Mouse (Mus musculus) Patski (cell line): ENCODE measurements at regions not wholly inside any gene's neighbourhood (a gene's known extent, or its start where the extent isn't known, plus 50 kb on each side); places are given as distances from the start of the nearest gene placed in this dataset.
A peak's percentile ranks its signal among the peaks of the same experiment; 100 is the strongest.

Experiments used
- ATAC-seq: fragments of 100-300 bp; one replicate; pipeline ENCODE4 v1.8.0; 2021
- CTCF ChIA-PET: fragments of 350-600 bp; sonication (Branson Sonifier 250); formaldehyde crosslinking; loops from one replicate; lab custom pipeline; 2022; ENCODE audit warnings: inconsistent platforms; lab: Charles Lee
- POLR2A ChIA-PET: fragments of 350-600 bp; sonication (Branson Sonifier 250); formaldehyde crosslinking; loops from one replicate; lab custom pipeline; 2022; ENCODE audit warnings: antibody characterized with exemption, inconsistent platforms; lab: Charles Lee
- DNase-seq: peaks from one replicate; pipeline ENCODE4 v3.0.0-alpha.2; 2011; ENCODE audit warnings: low read depth, low spot score
- H3K27me3 ChIP-seq: fragments of 371-371 bp; one replicate; pipeline ENCODE4 v1.5.1; 2021
- CTCF ChIP-seq: fragments of 100-300 bp; IDR thresholded peaks from one replicate; pipeline ENCODE4 v1.5.1; 2021
- in situ Hi-C: fragments of 300-500 bp; cut with MboI; formaldehyde crosslinking; loops from 3 replicates; pipeline ENCODE4 v1.11.1; 2018; ENCODE audit warnings: low pct_unique_long_range_greater_than_20kb, mixed read lengths

DNA sequence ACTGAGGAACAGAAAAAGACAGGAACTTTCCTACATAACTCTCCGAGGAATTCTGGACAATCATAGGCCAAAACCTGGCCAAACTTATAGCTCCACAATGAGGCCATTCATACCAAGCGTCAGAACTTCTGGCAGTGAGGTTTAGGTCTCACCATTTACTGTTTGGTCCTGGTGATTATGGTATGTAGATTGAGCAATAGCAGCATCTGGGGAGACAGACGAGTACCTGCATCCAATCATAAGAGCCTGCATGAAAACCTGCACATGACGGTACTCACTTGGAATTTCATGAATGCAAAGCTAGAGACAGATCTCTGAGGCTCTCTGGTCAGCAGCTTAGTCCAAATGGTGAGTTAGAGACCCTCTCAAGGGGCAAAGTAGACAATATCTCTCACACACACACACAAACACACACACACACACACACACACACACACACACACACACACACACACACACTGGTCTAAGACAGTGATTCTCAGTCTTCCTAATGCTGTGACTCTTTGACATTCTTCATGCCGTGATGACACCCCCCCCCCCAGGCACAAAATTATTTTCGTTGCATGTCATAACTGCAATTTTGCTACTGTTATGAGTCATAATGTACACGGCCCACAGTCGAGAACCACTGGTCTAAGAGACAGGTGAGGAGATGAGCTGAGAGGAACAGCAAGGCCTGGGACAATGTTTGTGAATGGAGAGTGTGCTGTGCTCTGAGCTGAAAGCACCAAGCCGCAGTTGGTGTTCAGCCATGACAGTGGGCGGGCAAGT is 522.6 kb upstream of the Atp11b start:
- H3K27me3 ChIP-seq = no peaks in the 10 kb centered on the region
- DNase-seq (no peak), ATAC-seq (peak; percentile 82)
- ChIA-PET CTCF (interaction anchor here (0.9 to 1.6 kb wide), 2 partner anchors 8 to 11 kb away, joined by 3 to 4 read pairs; no protein-coding TSS in a partner anchor), POLR2A (interaction anchor here (0.6 kb wide), 1 partner anchor 242 kb away, joined by 7 read pairs; no protein-coding TSS in a partner anchor)
- in situ Hi-C loops = no loop called here
- no peak for TF ChIP-seq CTCF

DNA sequence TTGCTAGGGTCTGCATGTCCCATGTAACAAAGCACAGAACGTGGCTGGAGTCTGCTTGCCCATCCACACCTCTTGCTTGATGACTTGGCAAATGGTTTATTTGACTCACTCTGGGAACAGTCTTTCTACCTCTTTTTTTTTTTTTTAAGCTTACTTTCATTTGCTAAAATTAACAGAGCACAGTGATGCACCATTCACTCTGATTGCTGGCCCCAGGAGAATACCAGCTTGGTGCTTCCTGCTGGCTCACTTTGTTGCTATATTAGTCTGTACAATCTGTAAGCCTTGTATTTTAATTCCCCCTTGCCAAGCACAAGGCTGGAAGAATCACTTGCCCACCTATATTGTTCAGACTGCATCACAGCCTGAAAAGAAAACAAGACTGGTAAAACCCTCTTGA is 521.4 kb upstream of the Atp11b start:
- no peak for DNase-seq
- ChIA-PET POLR2A (interaction anchor here (0.7 kb wide), 1 partner anchor 736 kb away, joined by 3 read pairs; no protein-coding TSS in a partner anchor), CTCF (interaction anchor here (0.9 to 1.8 kb wide), 3 partner anchors 10 to 17 kb away, joined by 3 to 6 read pairs (median 4); no protein-coding TSS in a partner anchor)
- in situ Hi-C loops = no loop called here
- no peak for TF ChIP-seq CTCF
- ATAC-seq = no peak
- no peaks in the 10 kb centered on the region for H3K27me3 ChIP-seq

DNA sequence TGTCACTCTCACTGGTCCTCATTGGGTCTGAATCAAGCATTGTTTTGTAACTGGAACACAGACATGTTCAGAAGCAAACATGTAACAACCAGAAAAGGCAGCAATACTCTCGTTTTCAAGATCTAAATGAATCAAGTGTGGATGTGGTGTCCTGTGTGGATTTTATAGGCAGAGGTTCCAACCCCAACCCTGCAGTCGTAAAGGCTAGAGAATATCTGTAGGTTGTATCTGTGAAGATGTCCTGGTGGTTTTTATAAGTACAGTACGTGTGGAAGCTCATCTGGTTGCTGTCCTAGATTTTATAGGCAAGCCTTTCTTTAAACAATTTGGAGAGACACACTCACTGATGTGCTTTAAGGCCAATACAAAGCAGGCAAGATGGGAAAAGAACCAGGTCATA is 518.8 kb upstream of the Atp11b start:
- in situ Hi-C loops = no loop called here
- POLR2A ChIA-PET = no interaction called here

DNA sequence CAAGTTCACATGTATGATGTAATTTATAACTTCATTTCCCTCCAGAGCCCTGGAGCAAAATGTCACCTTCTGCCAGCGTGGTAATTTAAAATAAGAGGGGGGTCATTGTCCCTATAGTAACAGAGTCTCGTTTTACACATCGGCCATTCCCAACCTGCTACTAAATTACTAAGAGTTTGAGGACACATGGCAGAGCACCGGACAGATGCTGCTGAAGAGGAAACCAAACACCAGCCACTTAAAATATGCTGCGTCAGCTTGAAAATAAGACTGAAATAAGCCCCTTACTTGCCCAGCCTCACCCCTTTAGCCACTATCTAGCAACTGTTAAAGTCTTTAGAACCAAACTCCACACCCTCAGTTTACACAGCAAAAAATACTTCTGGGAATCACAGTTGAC is 518.1 kb upstream of the Atp11b start:
- TF ChIP-seq CTCF = no peak
- no peak for ATAC-seq
- in situ Hi-C loops = no loop called here

More for the DNA sequence above, 518.8 kb upstream of the Atp11b start:
- no peak for TF ChIP-seq CTCF
- no peak for DNase-seq
- CTCF ChIA-PET = interaction anchor here (1.3 kb wide), 1 partner anchor 11 kb away, joined by 4 read pairs; no protein-coding TSS in a partner anchor
- ATAC-seq = no peak
- H3K27me3 ChIP-seq = no peaks in the 10 kb centered on the region

DNA sequence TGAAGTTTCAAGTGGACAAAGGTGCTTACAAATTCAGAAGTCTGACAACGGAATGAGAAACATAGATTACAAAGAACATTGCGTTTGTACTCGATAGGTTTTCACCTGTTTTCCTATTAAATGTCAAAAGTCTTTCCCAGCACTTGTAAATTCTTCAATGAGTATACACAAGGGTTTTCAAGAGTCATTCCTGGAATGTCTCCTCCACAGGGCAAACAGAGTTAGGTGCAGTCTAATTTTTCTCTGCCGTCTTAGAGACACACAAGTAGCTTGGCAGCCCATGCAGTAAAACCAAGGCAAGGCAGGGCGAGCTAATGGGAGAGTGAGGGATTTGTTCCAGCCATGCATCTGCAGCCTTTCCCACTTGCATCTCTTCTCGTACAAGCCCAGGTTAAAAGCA is 516.6 kb upstream of the Atp11b start:
- ChIA-PET POLR2A (no interaction called here), CTCF (no interaction called here)
- in situ Hi-C loops = no loop called here
- DNase-seq = no peak
- no peak for ATAC-seq
- H3K27me3 ChIP-seq = no peaks in the 10 kb centered on the region
- no peak for TF ChIP-seq CTCF

More for the DNA sequence above, 518.1 kb upstream of the Atp11b start:
- H3K27me3 ChIP-seq = no peaks in the 10 kb centered on the region
- no peak for DNase-seq
- POLR2A ChIA-PET = no interaction called here
- CTCF ChIA-PET = interaction anchor here (1.3 kb wide), 1 partner anchor 10 kb away, joined by 4 read pairs; no protein-coding TSS in a partner anchor

DNA sequence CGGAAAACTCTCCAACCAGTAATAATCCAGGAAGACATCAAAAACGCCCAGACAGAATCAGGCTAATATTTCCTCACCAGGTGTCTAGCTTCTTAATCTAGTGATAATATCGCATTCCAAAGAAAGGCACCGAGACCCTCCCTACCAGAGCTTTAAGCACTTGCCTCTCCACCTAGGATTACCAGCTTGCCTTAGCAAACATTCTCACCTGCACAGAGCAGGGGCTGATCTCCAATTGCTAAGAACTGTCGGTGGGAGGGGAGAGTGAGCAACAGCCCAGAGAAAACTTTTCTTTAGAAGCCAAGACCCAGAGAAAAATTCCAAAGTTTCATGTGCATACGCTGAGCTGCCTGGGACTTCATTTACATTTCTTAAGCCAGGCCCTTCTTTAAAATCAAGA is 511.6 kb upstream of the Atp11b start:
- H3K27me3 ChIP-seq = no peaks in the 10 kb centered on the region
- in situ Hi-C loops = no loop called here
- ChIA-PET CTCF (interaction anchor here (0.8 kb wide), 1 partner anchor 12 kb away, joined by 3 read pairs; no protein-coding TSS in a partner anchor), POLR2A (no interaction called here)
- ATAC-seq (no peak), DNase-seq (no peak)
- no peak for TF ChIP-seq CTCF

DNA sequence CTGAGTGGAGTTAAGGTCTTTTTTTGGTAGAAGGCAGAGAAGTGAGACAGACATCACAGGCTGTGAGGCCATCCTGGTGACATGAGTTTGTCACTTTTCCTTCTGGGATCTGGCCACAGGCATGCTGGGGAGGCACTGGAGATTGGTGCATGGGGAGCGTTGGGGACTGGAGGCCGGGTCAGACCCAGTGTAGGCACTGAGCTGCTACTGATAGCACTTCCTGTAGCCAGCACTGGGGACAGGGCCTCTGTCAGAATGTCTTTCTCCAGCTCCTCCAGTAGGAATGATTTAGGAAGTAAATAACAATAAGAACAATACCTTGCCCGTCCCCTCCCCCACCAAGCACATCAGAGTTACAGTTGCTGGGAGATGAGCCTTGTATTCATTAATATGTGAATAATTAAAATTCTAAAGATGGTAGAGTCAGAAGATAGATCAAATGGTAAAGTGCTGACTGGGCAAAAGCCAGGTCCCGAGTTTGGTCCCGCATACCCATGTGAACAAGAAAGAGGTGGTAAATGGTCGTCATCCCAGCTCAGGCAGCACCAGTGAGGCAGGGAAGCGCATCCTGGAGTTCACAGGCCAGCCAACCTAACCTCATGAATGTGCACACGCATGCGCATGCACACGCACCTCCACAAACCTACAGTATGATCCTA is 510.9 kb upstream of the Atp11b start:
- no peaks in the 10 kb centered on the region for H3K27me3 ChIP-seq
- ATAC-seq (no peak), DNase-seq (no peak)
- in situ Hi-C loops = no loop called here
- TF ChIP-seq CTCF = no peak
- CTCF ChIA-PET = interaction anchor here (0.8 kb wide), 1 partner anchor 13 kb away, joined by 3 read pairs; no protein-coding TSS in a partner anchor
- POLR2A ChIA-PET = no interaction called here

DNA sequence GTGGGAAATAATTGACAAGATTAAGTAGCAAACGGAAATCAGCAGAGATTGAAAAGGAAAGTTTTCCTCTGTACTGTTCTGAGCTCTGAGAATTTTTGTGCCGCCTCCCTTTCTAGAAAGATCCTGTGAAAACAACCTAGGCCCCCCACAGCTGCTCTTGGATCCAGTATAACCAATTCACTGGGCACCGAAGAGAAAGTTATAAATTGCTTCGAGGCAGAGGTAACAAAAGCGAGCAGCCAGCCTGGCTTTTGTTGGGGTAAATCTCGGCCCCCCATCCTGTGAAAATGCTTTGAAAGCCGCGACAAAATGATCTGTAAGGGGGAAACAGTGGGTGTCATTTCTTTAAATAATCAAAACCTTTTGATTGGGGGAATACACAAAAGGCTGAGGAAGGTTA is 508.9 kb upstream of the Atp11b start:
- no peak for DNase-seq
- POLR2A ChIA-PET = no interaction called here
- TF ChIP-seq CTCF = no peak
- ATAC-seq = no peak
- no peaks in the 10 kb centered on the region for H3K27me3 ChIP-seq
- in situ Hi-C loops = no loop called here
- CTCF ChIA-PET = interaction anchor here (0.8 to 2.5 kb wide), 6 partner anchors 8 to 20 kb away, joined by 3 to 8 read pairs (median 4); no protein-coding TSS in a partner anchor

DNA sequence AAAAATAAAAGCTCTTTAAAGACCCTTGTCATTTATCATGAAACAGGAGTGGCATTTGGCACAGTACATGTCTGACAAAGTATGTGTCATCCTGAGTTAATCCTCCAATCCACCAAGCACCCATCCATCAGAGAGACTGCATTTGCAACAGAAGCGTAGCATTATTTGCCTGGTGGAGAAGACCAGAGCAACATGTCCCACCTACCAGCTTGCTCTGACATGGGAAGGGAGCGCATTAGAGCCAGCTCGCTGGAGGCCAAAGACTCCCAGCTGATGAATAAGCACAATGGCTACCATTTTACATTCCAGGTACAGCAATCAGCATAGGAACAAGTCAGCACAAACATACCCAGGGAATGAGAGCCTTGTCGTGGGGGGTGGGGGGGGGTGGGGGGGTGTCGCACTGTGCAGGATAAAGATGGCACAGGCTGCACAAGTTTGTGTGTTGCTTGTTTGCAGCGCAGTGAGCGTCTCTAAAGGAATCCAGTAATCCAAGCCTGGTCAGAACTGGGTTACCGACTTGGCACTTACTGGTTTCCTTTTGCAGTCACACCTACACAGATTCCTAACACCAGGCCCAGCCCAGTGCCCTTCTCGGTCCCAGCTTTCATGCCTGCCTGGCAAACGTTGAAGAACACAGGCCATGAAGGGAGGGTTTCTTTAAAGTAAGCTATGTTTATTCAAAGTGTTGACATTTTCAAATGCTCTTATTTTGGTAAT is 507.8 kb upstream of the Atp11b start:
- ChIA-PET CTCF (interaction anchor here (0.8 to 2.5 kb wide), 5 partner anchors 10 to 19 kb away, joined by 3 to 8 read pairs (median 4); no protein-coding TSS in a partner anchor), POLR2A (no interaction called here)
- in situ Hi-C loops = no loop called here
- DNase-seq (no peak), ATAC-seq (no peak)
- TF ChIP-seq CTCF = no peak
- H3K27me3 ChIP-seq = no peaks in the 10 kb centered on the region

DNA sequence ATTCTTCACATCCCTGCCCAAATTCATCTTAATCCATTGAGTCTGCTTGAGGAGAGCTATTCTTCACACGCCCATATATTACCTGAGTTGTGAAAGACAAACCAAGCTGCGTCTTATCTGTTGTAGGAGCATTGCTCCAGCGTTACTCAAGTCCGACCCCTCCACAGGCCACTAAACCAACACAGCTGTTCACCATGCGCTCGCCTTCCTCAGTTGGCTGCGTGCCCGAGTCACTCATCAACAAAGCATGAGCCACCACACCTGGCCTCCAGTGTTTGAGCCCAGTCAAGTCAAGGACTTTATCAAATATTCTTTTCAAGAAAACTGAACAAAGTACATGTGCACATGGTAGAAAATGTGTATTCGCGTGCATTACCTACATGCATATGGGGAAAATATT is 504.7 kb upstream of the Atp11b start:
- TF ChIP-seq CTCF = no peak
- no peaks in the 10 kb centered on the region for H3K27me3 ChIP-seq
- in situ Hi-C loops = no loop called here
- no peak for ATAC-seq
- CTCF ChIA-PET = interaction anchor here (1.1 to 2.8 kb wide), 3 partner anchors 10 to 19 kb away, joined by 3 to 10 read pairs (median 6); no protein-coding TSS in a partner anchor
- POLR2A ChIA-PET = no interaction called here
- DNase-seq = no peak
